Mouse (Mus musculus) limb, embryonic 11.5 days (tissue): ENCODE measurements around the gene Cd3g. TPM values are rescaled to one million over a fixed set of nuclear protein-coding genes. Genes with fewer than 3 reads are reported as not detected.

Experiments used
- ATAC-seq: fragments of 200-750 bp; cut with Nextera tagmentation; 2 replicates; pipeline ENCODE4 v1.8.0; 2017; ENCODE audit warnings: low read depth; ENCODE audit not compliant: insufficient number of reproducible peaks, low FRiP score, low TSS enrichment
- DNase-seq: peaks from one replicate; pipeline ENCODE4 v3.0.0-alpha.2; 2015; ENCODE audit warnings: low spot score
- H3K27ac ChIP-seq: fragments of 300-500 bp; sonication (generic); replicated peaks from 2 replicates; pipeline ENCODE4 v1.5.1; 2014; ENCODE audit warnings: low read depth, mild to moderate bottlenecking, low read length
- H3K27me3 ChIP-seq: fragments of 300-500 bp; sonication (generic); 2 replicates; pipeline ENCODE4 v1.6.1; 2014; ENCODE audit warnings: mild to moderate bottlenecking, low read length, mixed read lengths; ENCODE audit not compliant: control insufficient read depth, insufficient read depth
- H3K36me3 ChIP-seq: fragments of 300-500 bp; sonication (generic); 2 replicates; pipeline ENCODE4 v1.6.1; 2014; ENCODE audit warnings: mild to moderate bottlenecking, low read length, moderate library complexity, mixed read lengths; ENCODE audit not compliant: control insufficient read depth, insufficient read depth
- H3K4me1 ChIP-seq: fragments of 300-500 bp; sonication (generic); 2 replicates; pipeline ENCODE4 v1.6.1; 2014; ENCODE audit warnings: low read length, mixed read lengths; ENCODE audit not compliant: control insufficient read depth, insufficient read depth
- H3K4me2 ChIP-seq: fragments of 300-500 bp; sonication (generic); 2 replicates; pipeline ENCODE4 v1.6.1; 2014; ENCODE audit warnings: low read depth, mild to moderate bottlenecking, moderate library complexity; ENCODE audit not compliant: severe bottlenecking
- H3K4me3 ChIP-seq: fragments of 300-500 bp; sonication (generic); 2 replicates; pipeline ENCODE4 v1.5.1; 2014; ENCODE audit warnings: low read depth, low read length
- H3K9ac ChIP-seq: fragments of 300-500 bp; sonication (generic); 2 replicates; pipeline ENCODE4 v1.6.1; 2014; ENCODE audit warnings: mild to moderate bottlenecking, low read length
- H3K9me3 ChIP-seq: fragments of 300-500 bp; sonication (generic); 2 replicates; pipeline ENCODE4 v1.6.1; 2016; ENCODE audit warnings: low read length; ENCODE audit not compliant: control insufficient read depth
- WGBS: fragments of 180-500 bp; shearing (Covaris S2); extraction: QIAGEN DNeasy Blood & Tissue Kit; methylation state at CpG from one replicate; pipeline ENCODE4 v1.1.7; 2014; 5-methylcytosine and 5-hydroxymethylcytosine counted together
- polyA plus RNA-seq: library from polyadenylated mRNA; unstranded; fragments of >200 nt; fragmentation: Nextera tagmentation; extraction: Ambion mirVana; gene quantifications from 2 replicates; pipeline ENCODE4 v1.2.1, GENCODE M21; 2014

Cd3g gene
- polyA plus RNA-seq, 1 experiment from 2014 or later, result 0.33 TPM

- no peaks in the 10 kb centered on the region for H3K27me3 ChIP-seq
- H3K36me3 ChIP-seq, result no peaks in the 10 kb centered on the region
- H3K27ac ChIP-seq, result peak overlapping the region; percentile 82
- H3K4me1 ChIP-seq, result peaks cover 4% of the 10 kb centered on the region; the same call in 1 of the 2 replicates
- under 1% methylated on average over 8 of the region's 8 CpGs for WGBS
- peak overlapping the region; percentile 81 for H3K4me2 ChIP-seq
- peak overlapping the region; percentile 92 for H3K4me3 ChIP-seq
- DNase-seq (no peak), ATAC-seq (peak; percentile 73)
- H3K9me3 ChIP-seq, result no peaks in the 10 kb centered on the region
- H3K9ac ChIP-seq, result peak overlapping the region; percentile 90
Observed at GRCm38 (mm10) chr9:44921123-44921468, 59.1 kb downstream of the Cd3g start.

GRCm38 (mm10) chr9:44920374-44921122 is 59.7 kb downstream of the Cd3g start, which contains the start of gene Atp5l:
Atp5l (minus strand) TSS chr9:44920742.
- Histone ChIP-seq H3K4me2 (peak within 1 kb of the TSS; percentile 81), H3K4me3 (peak within 1 kb of the TSS; percentile 92), H3K9me3 (no peaks in the 10 kb centered on the region), H3K36me3 (no peaks in the 10 kb centered on the region), H3K4me1 (peaks cover 4% of the 10 kb centered on the region; the same call in 1 of the 2 replicates), H3K27me3 (no peaks in the 10 kb centered on the region), H3K9ac (peak within 1 kb of the TSS; percentile 90), H3K27ac (peak within 1 kb of the TSS; percentile 82)
- under 1% methylated on average over 48 of the region's 48 CpGs for WGBS
- ATAC-seq (peak; percentile 86), DNase-seq (peak; percentile 90)

- peak overlapping the region; percentile 92 for H3K4me3 ChIP-seq
- no peak for ATAC-seq
- no peaks in the 10 kb centered on the region for H3K36me3 ChIP-seq
- peak overlapping the region; percentile 90 for H3K9ac ChIP-seq
- no peaks in the 10 kb centered on the region for H3K27me3 ChIP-seq
- no peaks in the 10 kb centered on the region for H3K9me3 ChIP-seq
- peak overlapping the region; percentile 81 for H3K4me2 ChIP-seq
- WGBS, result 44% methylated on average over 2 of the region's 2 CpGs
- H3K4me1 ChIP-seq, result peaks cover 4% of the 10 kb centered on the region; the same call in 1 of the 2 replicates
- no peak overlapping the region for H3K27ac ChIP-seq
- no peak for DNase-seq
Observed at GRCm38 (mm10) chr9:44919606-44920005, 60.6 kb downstream of the Cd3g start.

Other genes with a start within 250 kb of the Cd3g start
- 41.6 and 44.1 TPM in 2 replicates for gene Phldb1, start 245.2 kb downstream of the Cd3g start, polyA plus RNA-seq
- 209 and 223 TPM in 2 replicates for gene Arcn1, start 212.6 kb downstream of the Cd3g start, polyA plus RNA-seq
- 134 and 152 TPM in 2 replicates for gene Ift46, start 212.5 kb downstream of the Cd3g start, polyA plus RNA-seq
- 1.7 and 2.7 TPM in 2 replicates for gene Tmem25, start 181.1 kb downstream of the Cd3g start, polyA plus RNA-seq
- 0.57 TPM in 1 of 2 replicates, not detected in the other for gene Ttc36, start 177.4 kb downstream of the Cd3g start, polyA plus RNA-seq
- gene Kmt2a, start 99.1 kb downstream of the Cd3g start, polyA plus RNA-seq, result 13.7 and 14.8 TPM in 2 replicates
- 574 and 614 TPM in 2 replicates for gene Atp5l, start 59.7 kb downstream of the Cd3g start, polyA plus RNA-seq
- 27.9 and 31.6 TPM in 2 replicates for gene Ube4a, start 14.8 kb downstream of the Cd3g start, polyA plus RNA-seq
- not detected in 2 replicates for gene Cd3d, start 1.4 kb upstream of the Cd3g start, polyA plus RNA-seq
- gene Cd3e, start 29.2 kb upstream of the Cd3g start, polyA plus RNA-seq, result not detected in 2 replicates
- 11.6 and 14.1 TPM in 2 replicates for gene Mpzl2, start 59.4 kb upstream of the Cd3g start, polyA plus RNA-seq
- 2.3 and 2.6 TPM in 2 replicates for gene Mpzl3, start 74.8 kb upstream of the Cd3g start, polyA plus RNA-seq
- gene Jaml, start 98.8 kb upstream of the Cd3g start, polyA plus RNA-seq, result 2.1 and 2.6 TPM in 2 replicates
- gene Scn2b, start 137.4 kb upstream of the Cd3g start, polyA plus RNA-seq, result 8.0 and 9.3 TPM in 2 replicates
- 0.24 and 0.35 TPM in 2 replicates for gene Scn4b, start 158.0 kb upstream of the Cd3g start, polyA plus RNA-seq
- not detected in 2 replicates for gene BC049352, start 201.6 kb upstream of the Cd3g start, polyA plus RNA-seq
- gene Tmprss4, start 223.7 kb upstream of the Cd3g start, polyA plus RNA-seq, result 0.16 and 0.18 TPM in 2 replicates